Mouse (Mus musculus) kidney, adult 10 weeks (tissue): ENCODE data around the gene Dgka. TPM values are rescaled to one million over a fixed set of nuclear protein-coding genes. Genes with fewer than 3 reads are reported as not detected.

Source experiments
- polyA plus RNA-seq: library from polyadenylated mRNA; stranded (reverse); fragments of 350-450 nt; fragmentation: Illumina TruSeq; extraction: RNeasy Lipid Tissue Mini Kit (QIAGEN cat#74804); gene quantifications from one replicate; pipeline ENCODE4 v1.2.3, GENCODE M21; 2014; ENCODE audit warnings: low read depth, low replicate concordance

Gene Dgka
- 8.3 TPM for polyA plus RNA-seq

GRCm38 (mm10) chr10:128744680-128745601 lies at the start of gene Dgka:
Gene Dgka (minus strand): TSS chr10:128744855.

GRCm38 (mm10) chr10:128790398-128791124 lies 45.9 kb upstream of the Dgka start, which contains the start of gene Mmp19:
Gene Mmp19 (plus strand): TSS chr10:128790910.

GRCm38 (mm10) chr10:128747646-128748251 lies 3.1 kb upstream of the Dgka start, which contains the start of gene Pym1:
Gene Pym1 (plus strand): TSS chr10:128747889.

GRCm38 (mm10) chr10:128704491-128705316 lies 40.0 kb downstream of the Dgka start, which contains the start of gene Cdk2:
Gene Cdk2 (minus strand): TSS chr10:128705031.

GRCm38 (mm10) chr10:128703895-128704294 lies 40.8 kb downstream of the Dgka start, which contains the start of gene Pmel:
Gene Pmel (plus strand): TSS chr10:128704195.

GRCm38 (mm10) chr10:128695992-128696807 lies 48.5 kb downstream of the Dgka start, which contains the start of gene Rab5b:
Gene Rab5b (minus strand): TSS chr10:128696264.

GRCm38 (mm10) chr10:128673763-128674468 lies 70.7 kb downstream of the Dgka start, which contains the start of gene Suox:
Gene Suox (minus strand): TSS chr10:128674073.

Other genes with a start within 250 kb of the Dgka start
- 0.40 TPM for gene Myl6b, start 246.2 kb downstream of the Dgka start, polyA plus RNA-seq
- 2.3 TPM for gene Esyt1, start 219.0 kb downstream of the Dgka start, polyA plus RNA-seq
- gene Zc3h10, start 197.1 kb downstream of the Dgka start, polyA plus RNA-seq: 1.6 TPM
- 11.9 TPM for gene Rpl41, start 195.6 kb downstream of the Dgka start, polyA plus RNA-seq
- gene Pa2g4, start 178.9 kb downstream of the Dgka start, polyA plus RNA-seq: 69.1 TPM
- 28.2 TPM for gene Erbb3, start 155.2 kb downstream of the Dgka start, polyA plus RNA-seq
- gene Rps26, start 118.1 kb downstream of the Dgka start, polyA plus RNA-seq: 7.0 TPM
- gene Ikzf4, start 98.9 kb downstream of the Dgka start, polyA plus RNA-seq: 1.1 TPM
- 25.8 TPM for gene Suox, start 70.8 kb downstream of the Dgka start, polyA plus RNA-seq
- 128 TPM for gene Rab5b, start 48.6 kb downstream of the Dgka start, polyA plus RNA-seq
- not detected for gene Pmel, start 40.7 kb downstream of the Dgka start, polyA plus RNA-seq
- gene Cdk2, start 39.8 kb downstream of the Dgka start, polyA plus RNA-seq: 8.1 TPM
- 0.57 TPM for gene Pym1, start 3.0 kb upstream of the Dgka start, polyA plus RNA-seq
- gene Mmp19, start 46.1 kb upstream of the Dgka start, polyA plus RNA-seq: 0.36 TPM
- gene Dnajc14, start 59.2 kb upstream of the Dgka start, polyA plus RNA-seq: 33.2 TPM
- 2.6 TPM for gene Tmem198b, start 59.5 kb upstream of the Dgka start, polyA plus RNA-seq
- 248 TPM for gene Sarnp, start 72.5 kb upstream of the Dgka start, polyA plus RNA-seq
- 130 TPM for gene Ormdl2, start 76.8 kb upstream of the Dgka start, polyA plus RNA-seq
- gene Gdf11, start 146.9 kb upstream of the Dgka start, polyA plus RNA-seq: 3.1 TPM
- gene Cd63, start 156.1 kb upstream of the Dgka start, polyA plus RNA-seq: 1,560 TPM
- 5.7 TPM for gene Rdh5, start 178.0 kb upstream of the Dgka start, polyA plus RNA-seq
- gene Bloc1s1, start 179.2 kb upstream of the Dgka start, polyA plus RNA-seq: 12.2 TPM
- 0.85 TPM for gene Itga7, start 189.0 kb upstream of the Dgka start, polyA plus RNA-seq
- 25.7 TPM for gene Mettl7b, start 216.1 kb upstream of the Dgka start, polyA plus RNA-seq
- gene Olfr9, start 244.6 kb upstream of the Dgka start, polyA plus RNA-seq: not detected